Mouse (Mus musculus): ENCODE measurements around the gene Ano10.
A peak's percentile ranks its signal among the peaks of the same experiment; 100 is the strongest.
"Not testable (repeated sequence)": the region's sequence is repeated elsewhere in the genome, so short reads cannot be mapped to it uniquely, and the experiment has no call there.

Ano10 gene

DNA sequence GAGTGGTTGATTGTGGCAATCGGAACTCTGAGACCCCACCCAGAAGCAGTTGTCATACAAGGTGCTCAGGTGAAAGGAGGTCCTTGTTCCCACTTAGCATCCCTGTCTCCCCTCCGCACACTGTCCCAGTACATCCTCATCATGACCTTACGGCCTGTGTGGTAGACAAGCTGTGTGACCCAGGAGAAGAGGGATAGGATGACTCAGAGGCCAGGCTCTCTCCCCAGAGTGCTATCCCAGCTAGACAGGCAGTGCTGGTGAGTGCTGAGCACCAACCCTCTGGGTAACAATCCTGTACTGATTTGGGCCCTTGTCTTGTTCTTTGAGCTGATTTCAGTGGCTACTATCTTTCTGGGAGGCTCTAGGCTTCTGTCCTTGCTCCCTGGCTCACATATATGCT lies 95.6 kb downstream of the Ano10 start:
- no peak for DNase-seq (ENCODE audit: low read depth, low spot score)

DNA sequence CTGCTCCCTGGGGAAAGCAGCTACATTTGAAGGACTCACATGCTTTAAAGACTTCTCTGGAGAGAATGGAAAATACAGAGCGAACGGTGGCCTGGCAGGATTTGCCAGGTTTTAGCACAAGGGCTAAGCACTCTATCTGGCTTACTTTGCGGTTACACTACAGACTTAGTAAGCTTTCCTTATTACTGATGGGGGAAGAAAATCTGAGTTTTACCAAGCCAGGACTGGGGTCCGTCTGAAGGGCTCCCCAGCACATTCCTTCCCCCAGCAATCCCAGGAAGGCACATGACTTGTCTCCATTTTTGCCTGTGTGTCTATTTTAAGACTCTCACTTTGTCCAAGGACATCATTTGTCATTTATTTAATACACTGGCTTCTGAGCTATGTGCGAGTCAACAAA lies 97.2 kb downstream of the Ano10 start:
- DNase-seq (ENCODE audit: low read depth, low spot score): no peak

DNA sequence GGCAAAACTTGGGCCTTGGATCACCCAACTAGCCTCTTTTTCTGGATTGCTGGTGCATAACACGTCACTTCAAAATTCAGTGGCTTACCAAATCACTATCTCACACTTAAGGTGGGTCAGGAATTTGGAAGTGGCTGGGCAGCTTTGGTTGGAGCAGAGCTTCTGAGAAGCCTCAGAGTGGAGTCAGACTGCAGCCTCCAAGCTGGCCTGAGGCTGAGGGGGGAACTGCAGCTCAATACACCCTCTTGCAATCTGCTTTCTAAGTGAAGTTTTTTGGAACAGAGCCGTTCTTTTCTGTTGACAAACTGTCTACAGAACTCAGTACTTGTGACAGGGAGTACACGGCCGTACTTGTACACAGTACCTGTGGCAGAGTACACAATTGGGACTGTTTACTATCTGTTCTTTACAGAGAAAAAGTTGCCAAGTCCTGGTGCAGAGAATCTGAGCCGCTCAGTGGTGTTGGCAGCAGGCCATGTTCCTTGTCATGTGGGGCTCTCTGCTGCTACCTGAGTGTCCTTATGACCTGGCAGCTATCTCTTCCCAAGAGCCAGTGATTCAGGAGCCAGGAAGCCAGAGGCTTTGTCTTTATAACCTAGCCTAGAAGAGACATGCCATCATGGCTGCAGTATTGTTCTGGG lies 99.1 kb downstream of the Ano10 start:
- DNase-seq (ENCODE audit: low read depth, low spot score): no peak

DNA sequence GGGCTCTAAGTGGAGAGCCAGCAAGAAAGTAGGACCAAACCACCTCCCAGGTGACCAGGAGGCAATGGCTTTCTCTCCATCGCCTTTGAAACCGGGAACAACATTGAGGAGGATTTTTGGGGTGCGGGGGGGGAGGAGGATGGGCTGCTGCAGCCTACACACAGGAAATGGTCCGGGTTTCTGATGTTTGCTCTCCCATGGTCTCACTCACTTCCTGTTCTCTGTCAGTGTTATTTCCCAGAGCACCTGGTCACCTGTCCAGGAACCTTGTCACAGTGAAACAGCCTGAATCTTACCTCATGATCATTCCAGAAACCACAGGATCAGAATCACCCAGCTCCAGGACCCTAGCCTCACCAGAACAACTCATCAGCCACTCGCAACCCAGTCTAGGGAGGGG lies 100.4 kb downstream of the Ano10 start:
- DNase-seq (ENCODE audit: low read depth, low spot score): no peak

DNA sequence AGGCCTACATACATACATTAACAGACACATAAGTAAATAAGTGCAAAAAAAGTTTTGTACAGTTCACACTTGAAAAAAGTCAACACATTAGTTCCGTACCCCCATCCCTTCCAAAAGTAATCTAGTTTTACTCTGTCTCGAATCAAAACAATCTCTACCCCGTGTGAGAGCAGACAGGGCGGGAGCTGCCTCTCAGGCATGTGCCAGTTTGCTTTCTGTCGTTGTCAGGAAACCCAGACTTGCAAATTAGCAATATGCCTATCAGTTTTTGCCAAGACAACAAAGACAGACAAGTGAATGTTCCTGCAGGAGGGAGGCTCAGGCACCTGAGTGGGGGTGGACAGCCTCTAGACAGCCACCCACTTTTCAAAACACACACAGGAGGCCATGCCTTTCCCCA lies 100.9 kb downstream of the Ano10 start:
- no peak for DNase-seq (ENCODE audit: low read depth, low spot score)

DNA sequence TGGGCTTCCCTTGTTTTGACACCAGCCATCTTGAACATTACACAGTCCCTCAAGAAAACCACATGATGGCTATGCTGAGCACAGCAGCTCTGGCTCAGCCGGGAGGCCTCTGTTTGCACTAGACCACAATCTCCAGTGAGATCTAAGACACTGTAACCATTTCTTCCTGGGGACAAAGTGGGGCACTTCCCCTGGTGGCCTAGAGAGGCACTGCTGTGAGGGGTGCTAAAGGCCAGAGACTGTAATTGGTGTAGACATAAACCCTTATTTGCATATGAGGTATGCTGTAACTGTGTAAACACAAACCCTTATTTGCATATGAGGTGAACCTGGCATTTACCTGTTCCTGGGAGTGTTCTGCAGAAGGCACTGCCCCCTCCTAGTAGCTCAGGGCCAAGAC lies 105.5 kb downstream of the Ano10 start:
- peak; percentile 34 for DNase-seq (ENCODE audit: low read depth, low spot score)

DNA sequence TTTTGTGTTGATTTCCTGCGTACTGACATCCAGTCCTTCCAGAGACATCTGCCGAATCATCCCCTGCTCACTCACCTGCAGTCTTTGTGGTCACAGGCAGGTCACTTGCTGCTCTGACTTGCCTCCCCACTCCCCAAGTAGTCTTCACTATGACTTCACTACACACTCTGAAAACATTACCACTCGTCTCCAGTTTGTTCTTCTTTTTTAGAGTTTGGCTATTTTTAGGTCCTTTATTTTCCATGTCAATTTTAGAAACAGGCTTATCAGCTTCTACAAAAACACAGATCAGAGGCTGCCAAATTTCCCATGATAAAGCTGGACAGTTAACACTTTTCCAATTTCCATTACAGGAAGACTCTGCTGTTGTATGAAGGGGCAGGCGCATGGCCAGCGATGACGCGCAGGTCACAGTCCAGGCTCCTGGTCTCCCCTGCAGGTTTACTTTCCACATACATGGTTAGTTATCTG lies 106.7 kb downstream of the Ano10 start:
- DNase-seq (ENCODE audit: low read depth, low spot score): no peak

DNA sequence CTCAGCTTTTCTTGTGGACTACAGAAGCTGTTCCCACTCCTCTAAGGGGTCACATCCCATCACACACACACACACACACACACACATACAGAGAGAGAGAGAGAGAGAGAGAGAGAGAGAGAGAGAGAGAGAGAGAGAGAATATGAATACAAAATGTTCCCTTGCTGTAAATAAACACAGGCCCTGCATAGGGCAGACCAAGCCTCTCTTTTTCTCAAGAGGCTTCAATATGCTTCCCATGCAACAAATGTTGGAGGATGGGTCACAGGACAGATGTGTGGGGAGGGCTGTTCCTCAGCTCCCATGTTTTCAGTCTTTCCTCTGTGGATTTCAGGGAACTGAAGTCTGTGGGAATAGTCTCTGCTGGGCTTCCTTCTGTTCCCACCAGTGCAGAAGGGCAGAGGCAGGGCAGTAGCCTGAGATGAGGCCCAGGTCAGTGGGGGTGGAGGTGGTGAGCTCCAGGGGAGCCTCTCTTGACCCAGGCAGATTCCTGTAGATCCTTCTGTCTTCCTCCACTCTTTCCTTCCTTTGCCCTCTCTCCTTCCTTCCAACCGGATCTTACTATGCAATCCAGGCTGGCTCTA lies 107.5 kb downstream of the Ano10 start:
- DNase-seq (ENCODE audit: low read depth, low spot score): no peak

GRCm38 (mm10) chr9:122185953-122186352 lies 108.3 kb downstream of the Ano10 start:
- DNase-seq (ENCODE audit: low read depth, low spot score): no peak

DNA sequence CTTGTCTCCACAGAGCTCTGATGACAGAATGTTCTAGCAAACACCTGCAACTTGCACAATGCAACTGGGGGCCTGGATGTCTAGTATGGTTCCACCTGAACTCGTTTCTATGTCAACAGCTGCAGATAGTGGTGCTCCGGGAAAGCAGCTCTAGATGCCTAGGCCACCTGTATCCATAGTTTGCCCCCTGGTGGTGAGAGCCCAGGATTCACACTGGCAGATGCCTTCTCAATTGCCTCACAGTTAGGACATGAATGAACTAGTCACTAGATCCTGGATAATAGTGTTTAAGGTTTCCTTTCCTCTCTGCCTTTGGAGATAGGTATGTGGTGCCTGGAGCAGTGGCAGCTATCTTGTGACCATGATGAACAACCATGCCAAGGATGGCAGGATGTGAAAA lies 109.2 kb downstream of the Ano10 start:
- peak; percentile 67 for DNase-seq (ENCODE audit: low read depth, low spot score)

- DNase-seq (ENCODE audit: low read depth, low spot score): no peak
These were observed 109.9 kb downstream of the Ano10 start for GRCm38 (mm10) chr9:122184329-122184728.

- DNase-seq (ENCODE audit: low read depth, low spot score): no peak
These were observed 111.1 kb downstream of the Ano10 start for GRCm38 (mm10) chr9:122183074-122183473.

DNA sequence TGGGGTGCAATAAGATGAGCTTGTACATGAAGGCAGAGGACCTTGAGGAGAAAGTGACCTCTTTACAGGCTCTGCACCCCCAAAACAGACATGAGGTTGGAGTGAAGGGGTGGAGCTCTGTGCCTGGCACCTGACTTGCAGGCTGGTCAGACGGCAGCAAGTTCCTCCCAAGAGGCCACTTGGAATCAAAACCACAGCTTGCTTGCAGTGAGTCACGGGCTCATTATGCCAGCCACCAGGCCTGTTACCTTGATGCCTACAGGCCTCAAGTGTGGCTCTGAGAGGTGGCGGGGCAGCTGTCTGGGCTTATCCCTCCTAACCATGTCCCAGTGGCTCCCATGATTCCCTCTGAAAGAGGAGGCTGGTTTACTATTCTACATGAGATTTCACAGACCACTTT lies 114.1 kb downstream of the Ano10 start:
- no peak for DNase-seq (ENCODE audit: low read depth, low spot score)

DNA sequence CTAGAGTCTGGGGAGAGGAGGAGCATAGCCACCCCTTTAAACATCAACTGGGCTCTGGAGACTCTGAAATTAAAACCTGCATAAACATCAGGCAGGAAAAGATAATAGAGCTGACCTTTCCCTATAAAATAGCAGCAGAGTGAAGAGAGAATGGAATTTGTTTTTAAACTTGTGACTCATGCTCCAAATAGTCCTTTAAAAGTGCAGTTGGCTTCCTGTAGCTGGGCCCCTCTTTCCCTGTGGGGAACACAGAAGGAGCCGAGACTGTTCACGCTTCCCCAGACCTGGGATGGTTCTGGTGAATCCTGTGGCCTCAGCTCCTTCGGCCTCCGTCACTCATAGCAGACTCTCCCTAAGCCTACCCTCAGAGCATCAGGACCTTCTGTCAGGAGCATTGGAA lies 115.8 kb downstream of the Ano10 start:
- DNase-seq (ENCODE audit: low read depth, low spot score): no peak

- DNase-seq (ENCODE audit: low read depth, low spot score): no peak
These were observed 116.7 kb downstream of the Ano10 start for GRCm38 (mm10) chr9:122177256-122178220.

GRCm38 (mm10) chr9:122174723-122175122 lies 119.5 kb downstream of the Ano10 start:
- no peak for DNase-seq (ENCODE audit: low read depth, low spot score)

- DNase-seq (ENCODE audit: low read depth, low spot score): no peak
These were observed 120.6 kb downstream of the Ano10 start for GRCm38 (mm10) chr9:122173405-122174233.

DNA sequence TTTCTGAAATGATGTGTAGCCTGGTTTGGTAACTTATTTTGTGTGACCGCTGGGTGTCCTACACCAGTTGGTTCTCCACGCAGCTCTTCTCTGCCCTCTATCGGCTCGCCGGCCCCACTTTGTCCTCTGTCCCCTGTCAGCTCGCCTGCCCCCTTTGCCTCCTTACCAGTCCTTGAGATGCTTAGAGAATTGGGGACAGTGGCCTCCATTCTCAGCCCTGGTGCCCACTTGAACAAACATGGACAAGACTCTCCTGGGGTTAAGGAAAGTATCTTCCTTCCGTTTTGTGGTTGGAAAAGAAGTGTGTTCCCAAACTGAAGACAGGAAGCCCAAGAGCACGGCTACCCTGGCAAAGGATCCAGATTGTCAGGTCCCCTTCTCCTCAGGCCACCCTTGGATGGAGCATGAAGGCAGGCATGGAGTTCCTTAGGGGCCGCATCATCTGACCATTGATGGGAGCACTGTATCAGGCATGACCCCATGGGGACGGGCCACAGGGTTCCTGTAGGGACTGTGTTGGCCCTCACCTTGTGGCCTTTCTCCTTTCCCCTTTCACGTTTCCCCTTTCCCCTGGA lies 121.5 kb downstream of the Ano10 start:
- no peak for DNase-seq (ENCODE audit: low read depth, low spot score)

- DNase-seq (ENCODE audit: low read depth, low spot score): no peak
These were observed 124.3 kb downstream of the Ano10 start for GRCm38 (mm10) chr9:122169901-122170300.

GRCm38 (mm10) chr9:122167719-122168118 lies 126.5 kb downstream of the Ano10 start:
- not testable (repeated sequence) for DNase-seq (ENCODE audit: low read depth, low spot score)

DNA sequence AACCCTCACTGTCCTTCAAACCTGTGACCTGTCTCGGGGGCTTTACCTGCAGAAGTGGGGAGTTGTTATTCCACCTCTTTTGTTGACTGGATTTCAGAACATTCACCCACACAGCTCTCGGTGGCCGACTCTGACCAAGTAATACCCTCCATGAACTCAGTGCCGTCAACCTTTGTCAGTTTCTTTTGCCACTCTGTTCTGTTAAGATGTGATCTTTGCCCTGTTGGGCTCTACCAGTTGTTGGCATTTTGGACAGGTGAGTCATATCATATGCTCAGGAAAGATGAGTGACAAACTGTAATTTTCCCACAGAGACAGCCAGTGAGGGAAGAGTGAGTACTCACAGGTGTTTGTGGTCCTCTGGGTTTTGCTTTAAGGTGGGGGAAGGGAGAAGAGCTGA lies 129.7 kb downstream of the Ano10 start:
- DNase-seq (ENCODE audit: low read depth, low spot score): no peak
